Mouse (Mus musculus) fat pad, adult 2 months (tissue): ENCODE data around the gene Retreg3.

Source experiments
- DNase-seq: peaks from one replicate; pipeline ENCODE4 v3.0.0-alpha.2; 2011; ENCODE audit warnings: low read depth, low spot score; ENCODE audit errors: extremely low read depth

The Retreg3 gene

DNA sequence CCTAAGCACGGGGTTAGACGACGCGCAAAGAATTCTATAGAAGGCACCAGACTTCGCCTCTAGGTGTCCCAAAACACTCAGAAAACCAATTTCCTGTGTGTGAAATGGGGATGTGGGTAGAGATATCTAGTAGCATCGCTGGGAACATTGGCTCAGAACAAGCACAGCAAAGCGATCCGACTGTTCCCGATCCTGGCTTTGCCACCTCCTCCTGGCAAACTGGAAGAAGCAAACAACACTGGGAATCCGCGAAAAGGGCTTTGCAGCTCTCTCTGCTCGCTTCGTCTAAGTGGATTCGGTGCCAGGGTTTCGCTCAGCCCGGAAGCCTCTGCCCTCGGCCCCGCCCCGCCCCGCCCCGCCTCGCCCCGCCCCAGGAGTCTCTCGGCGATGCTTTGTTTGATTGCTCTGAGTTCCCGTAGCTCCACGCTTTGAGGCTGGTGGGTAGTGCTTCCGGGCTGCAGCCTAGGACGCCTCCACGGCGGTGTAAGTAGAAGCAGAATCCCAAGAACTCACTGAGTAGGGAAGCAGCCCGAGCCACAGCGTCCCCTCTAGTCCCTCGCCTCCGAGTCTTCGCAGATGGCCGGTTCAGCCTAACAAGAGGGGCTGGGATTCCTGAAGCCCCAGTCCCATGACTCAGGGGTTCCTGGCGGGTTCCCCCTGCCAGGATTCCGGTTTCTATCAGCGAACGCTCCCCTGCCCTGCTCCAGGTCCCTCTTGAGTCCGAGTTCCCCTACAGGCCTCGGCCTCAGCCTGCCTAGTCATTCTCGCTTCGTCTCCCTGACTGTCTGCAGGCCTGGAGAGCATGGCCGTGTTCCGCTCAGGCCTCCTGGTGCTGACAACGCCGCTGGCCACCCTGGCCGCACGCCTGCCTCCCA is 37.2 kb downstream of the Retreg3 start, which contains the start of gene Coasy:
Gene Coasy (plus strand): TSS at position 358 of the 875 bp plus-strand sequence.
- DNase-seq, result no peak

DNA sequence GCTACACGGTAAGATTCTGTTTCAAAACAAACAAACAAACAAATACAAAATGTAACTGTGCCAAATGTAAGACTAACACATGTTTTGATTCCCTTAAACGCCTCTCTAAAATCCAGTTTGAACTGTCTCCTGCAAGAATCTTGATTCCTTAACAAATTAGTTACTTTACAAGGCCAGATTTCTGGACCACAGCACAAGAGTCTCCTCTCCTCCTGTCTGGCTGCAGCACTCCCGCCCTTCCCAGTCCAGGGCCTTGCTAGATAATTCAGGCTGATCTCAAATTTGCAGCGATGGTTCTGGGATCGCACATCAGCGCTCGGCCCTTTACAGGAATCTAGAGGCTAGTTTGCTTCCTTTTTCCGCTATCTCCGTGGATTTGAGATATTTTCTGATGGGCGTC is 38.0 kb downstream of the Retreg3 start:
- DNase-seq, result no peak

DNA sequence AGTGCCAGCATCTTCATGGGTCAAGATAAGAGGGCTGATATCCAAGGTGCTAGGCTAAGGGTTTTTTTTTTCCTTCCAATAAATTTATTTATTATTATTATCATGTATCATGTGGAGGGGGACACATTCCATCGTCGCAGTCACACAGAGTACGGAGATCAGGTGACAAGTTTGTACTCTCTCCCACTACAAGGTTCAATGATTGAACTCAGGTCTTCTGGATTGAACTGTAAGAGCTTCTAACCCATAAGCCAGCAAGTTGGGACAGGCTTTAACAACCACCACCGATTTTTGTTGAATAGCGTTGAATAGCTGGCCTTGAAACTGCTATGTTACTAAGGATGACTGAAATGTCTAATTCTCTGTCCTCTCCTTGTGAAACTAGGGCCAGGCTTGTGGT is 39.3 kb downstream of the Retreg3 start:
- no peak for DNase-seq

DNA sequence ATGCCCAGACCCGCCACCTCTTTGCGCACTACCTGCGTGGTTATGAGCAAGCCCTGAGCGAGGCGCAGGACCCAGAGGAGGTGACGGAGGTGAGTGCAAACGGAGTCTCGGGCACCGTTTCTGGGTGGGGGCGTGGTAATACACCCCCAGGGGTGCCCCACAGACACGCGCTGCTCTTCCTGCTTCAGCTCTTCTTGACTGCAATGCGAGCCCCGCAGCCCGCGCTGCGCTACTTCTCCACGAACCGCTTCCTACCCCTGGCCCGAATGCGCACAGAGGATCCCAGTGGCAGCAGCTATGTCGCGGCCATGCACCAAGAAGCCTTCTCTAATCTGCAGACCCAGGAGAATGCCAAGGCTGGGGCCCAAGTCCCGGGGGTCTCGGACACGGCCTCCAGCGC is 39.9 kb downstream of the Retreg3 start:
- no peak for DNase-seq

DNA sequence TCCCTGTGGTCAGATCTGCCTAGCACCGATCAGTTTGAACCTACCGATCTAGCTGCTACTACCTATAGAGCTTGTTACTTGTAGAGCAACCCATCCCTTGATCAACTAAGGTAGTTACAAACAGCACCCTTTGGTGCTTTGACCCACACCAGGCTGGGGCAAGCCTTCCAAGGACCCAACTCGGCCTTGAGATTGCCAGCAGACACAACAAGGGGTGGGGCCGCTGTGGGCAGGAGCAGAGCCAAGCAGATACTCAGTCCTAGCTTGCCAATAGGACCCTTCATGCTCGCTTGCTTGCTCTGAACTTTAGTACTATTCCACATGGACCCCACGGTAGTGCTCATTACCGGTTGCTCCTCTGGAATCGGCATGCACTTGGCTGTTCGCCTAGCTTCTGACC is 41.6 kb downstream of the Retreg3 start, which contains the start of gene Hsd17b1:
Gene Hsd17b1 (plus strand): TSS at position 291 of the 400 bp plus-strand sequence.
- DNase-seq, result no peak

DNA sequence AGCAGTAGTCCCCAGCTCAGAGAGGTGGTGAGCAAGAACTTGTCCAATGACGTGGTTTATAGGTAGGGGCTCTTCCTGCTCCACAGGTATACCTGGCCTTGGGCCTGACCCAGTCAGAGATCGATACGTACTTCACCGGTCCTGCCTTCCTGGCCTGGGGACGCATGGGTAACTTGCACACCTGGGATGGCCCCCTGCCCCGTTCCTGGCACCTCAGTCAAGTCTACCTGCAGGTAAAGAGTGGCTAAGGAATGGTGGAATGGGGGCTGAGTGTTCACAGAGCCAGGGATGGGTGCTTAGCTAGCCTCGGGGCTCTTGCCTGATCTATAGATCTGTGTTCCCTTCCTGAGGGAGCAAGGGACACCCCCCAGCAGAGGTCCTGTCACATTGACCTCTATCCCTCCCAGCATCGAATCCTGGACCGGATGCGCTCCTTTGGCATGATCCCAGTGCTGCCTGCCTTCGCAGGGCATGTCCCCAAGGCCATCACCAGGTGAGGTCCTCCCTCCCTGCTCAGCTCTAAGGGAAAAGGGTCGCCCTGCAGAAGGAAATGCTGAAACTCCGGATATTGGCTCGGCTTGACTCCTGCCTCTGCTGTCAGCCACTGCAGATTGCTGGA is 47.8 kb downstream of the Retreg3 start:
- no peak for DNase-seq

DNA sequence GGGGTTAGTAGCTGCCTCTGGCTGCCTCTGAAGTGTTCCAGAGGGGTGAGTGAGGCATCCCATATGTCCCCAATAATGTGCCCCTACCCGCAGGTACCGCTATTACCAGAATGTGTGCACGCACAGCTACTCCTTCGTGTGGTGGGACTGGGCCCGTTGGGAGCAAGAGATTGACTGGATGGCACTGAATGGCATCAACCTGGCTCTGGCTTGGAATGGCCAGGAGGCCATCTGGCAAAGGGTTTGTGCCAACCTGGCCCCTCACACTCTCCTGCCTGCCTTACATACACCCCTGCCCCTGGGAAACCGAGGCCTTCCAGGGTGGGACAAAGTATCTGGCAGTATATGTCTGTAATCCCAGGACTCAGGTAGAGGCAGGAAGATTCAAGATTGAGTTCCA is 48.7 kb downstream of the Retreg3 start:
- no peak for DNase-seq

DNA sequence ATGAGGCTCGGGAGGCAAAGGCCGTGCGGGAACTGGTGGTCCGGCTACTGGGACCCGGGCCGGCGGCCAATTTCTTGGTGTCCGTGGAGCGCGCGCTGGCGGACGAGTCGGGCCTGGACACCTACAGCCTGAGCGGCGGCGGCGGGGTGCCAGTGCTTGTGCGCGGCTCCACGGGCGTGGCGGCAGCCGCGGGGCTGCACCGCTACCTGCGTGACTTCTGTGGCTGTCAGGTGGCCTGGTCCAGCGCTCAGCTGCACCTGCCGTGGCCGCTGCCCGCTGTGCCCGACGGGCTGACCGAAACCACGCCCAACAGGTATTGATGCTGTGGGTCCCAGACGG is 49.5 kb downstream of the Retreg3 start:
- no peak for DNase-seq

DNA sequence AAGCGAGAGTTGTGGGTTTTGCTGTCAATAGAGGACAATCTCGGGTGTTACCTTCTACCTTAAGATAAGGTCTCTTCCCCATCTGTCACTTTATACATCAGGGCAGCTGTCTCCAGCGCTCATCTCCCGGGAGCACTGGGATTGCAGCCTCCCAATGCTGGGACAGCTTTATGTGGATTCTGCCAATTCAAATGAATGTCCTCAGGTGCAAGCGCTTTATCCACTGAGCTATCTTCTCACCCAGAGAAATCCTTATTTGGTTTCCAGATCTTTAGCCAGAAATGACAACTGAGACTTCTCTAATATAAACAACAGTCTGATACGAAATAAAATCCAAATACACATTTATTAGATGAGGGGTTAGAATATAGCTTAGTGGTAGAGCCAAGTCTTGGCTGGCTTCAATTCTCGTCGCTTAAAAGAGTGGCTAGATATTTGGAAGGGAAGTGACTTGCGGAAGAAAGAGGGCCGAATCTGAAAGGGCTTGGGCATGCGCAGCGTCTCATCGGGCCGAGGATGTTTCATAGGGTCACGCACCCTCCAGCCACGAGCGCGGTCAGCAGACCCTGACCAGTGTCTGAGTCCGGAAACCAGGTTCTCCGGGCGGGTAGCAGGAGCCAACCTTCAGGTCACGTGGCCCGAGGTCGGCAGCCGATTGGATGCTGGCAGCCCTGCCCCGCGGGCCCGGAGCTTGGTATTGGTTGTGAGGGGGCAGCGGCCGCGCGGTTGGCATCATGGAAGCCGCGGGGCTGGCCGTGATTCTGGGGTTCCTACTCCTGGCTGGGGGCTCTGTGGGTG is 50.1 kb downstream of the Retreg3 start, which contains the start of gene Naglu:
Gene Naglu (plus strand): TSS at position 622 of the 798 bp plus-strand sequence.
- no peak for DNase-seq

DNA sequence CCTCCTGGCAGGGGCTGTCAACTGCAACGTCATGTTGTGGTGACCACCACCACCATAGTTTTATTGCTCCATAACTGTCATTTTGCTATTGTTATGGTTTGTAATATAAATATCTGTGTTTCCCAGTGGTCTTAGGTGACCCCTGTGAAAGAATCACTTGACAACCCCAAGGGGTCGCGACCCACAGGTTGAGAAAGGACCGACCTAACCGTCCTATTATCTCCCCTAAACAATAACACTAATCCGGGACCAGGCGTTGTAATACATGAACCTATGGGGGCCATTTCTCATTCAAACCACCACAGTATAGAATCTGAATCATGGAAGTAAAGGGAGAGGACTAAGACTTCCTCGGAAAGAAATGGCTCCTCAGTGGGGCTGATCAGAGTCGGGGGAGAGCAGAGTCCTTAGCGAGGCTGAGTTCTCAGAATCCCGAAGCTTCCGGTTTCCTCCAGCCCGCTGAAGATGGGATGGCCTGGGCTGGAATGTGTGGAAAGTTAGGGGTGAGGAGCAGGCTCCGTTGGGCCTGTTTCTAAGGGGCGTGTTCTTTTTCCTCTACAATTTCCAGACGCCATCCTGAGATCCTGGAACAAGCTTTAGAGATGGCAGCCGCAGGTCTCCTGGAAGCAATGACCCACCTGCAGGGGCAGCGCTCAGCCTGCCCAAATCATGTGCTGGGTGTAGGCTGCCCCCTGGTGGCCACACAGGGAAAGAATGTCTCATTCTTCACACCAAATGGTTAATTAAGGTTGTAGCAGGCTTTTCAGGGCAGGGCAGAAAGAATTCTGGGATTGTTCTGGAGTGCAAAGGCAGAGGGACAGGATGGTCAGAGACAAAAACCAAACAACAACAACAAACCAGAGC is 52.9 kb downstream of the Retreg3 start:
- no peak for DNase-seq

DNA sequence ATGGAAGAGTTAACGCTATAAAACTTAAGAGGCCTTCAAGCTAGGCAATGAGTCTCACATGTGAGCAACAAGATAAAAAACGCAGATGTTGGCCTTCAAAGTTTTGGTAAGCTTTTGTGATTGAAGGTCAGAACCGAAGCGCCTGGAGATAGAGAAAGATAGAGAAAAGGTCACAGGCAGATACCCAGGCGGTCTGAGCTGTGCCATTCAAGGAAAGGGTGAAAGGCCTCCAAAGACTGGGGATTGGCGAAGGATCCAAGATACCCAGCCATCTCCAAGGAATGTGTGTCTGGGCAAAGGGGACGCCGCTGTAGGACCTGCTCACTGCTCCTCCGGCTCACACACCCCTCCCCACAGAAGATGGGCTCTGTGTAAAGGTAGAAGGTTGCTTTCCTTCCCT is 54.7 kb downstream of the Retreg3 start:
- DNase-seq, result no peak

DNA sequence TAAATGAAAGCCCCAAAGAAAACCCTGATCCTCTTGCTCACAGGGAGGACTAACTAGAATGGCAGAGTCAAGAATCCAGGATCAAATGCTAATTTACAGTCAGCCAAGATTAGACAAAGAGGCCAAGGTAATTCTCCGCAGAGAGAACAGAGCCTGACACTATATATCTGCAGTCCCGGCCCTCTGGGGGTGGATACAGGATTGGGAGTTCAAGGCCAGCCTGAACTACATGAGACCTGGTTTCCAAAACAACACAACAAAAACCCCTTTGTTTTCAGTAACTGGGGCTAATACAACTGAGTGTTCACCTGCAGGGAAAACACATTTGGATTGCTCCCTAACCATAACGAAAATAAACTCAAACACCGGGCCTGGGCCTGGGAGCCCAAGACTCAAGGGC is 55.2 kb downstream of the Retreg3 start:
- DNase-seq, result no peak

DNA sequence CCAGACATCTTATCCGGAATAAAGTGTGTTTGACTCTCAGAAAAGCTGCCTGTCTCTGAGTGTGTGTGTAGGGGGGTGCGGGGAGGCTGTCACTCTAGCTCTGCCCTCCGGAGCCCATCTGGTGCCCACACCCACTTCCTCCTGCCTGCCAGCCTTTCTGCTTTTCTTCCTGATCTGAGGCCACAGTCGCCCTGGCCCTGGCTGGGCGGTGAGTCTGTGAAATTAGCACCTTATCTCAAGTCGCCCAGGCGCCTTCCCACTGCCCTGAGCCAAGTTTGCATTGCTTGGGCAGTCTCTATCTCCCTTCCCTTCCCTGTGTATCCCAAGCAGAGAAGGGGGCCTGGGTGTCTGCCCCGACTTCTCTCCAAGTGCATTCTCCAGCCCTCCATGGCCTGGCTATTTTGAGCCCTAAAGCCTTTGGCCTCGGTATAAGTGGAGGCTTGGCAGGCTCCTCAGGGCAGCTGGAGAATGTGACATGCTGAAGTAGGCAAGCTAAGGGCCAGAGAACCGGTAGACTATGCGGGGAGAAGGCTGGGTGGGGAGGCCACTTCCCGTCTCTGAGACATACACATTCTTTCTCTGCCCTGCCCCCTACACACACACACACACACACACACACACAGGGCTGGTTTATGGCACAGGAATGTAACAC is 55.9 kb downstream of the Retreg3 start:
- no peak for DNase-seq

DNA sequence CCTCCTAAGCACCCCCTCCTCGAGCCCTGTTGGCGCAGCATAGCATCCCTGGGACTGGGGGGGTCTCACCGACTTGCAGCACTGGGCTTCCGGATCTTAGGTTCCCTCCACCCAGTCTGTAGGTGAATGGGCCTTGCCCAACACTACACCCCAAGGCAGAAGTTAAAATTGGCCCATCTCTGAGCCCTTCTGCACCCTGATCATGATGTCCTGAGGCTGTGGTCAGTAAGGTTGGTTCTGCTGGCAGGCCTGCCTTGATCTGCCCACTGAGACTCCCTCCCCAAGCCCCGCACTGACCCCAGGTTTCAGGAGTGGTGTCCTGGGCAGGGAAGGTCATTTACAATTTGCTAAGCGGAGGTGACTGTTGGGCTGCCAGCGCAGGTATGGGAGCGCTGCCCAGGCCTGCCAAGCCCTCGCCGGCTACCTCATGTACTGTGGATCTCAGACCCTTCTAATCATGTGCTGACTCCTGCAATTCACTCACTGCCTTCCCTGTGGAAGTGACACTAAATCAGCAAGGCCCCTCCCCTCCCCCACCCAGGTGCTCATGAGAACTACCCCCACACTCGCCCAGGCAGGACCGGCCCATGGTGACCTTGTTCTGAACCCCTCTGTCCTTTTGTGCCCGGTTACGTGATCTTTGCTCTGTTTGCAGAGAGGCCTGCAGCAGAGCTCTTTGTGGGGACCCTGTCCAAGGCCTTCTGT is 56.6 kb downstream of the Retreg3 start:
- no peak for DNase-seq

DNA sequence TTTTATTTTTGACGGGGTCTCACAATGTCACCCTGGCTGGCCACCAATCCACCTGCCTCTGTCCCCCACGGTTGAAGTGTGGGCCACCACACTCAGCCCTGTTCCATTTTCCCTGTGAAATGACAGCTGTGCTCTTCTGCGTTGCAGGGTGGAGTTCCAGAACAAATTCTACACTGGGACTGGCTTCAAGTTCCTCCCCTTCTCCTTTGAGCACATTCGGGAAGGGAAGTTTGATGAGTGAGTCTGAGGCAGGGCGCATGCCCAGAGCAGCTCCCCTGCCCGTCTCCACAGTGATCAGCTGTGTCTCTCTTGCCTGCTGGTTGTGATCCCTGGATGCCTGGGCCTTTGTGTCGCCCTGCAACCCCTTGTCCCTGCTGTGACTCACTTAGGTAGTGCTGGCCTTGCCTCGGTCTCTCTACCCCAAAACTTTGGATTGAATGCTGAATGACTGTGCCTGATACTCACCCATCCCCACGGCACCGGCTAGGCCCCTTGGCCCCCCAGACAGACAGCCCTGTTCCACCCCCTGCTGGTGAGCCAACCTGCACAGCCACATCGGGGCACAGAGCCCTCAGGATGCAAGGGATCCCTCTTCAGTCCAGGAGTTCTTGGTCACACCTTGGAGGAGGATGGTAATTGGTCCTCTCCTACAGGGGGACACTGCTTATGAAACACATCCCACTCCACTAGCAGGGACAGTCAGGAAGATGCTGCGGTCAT is 57.4 kb downstream of the Retreg3 start:
- DNase-seq, result no peak

DNA sequence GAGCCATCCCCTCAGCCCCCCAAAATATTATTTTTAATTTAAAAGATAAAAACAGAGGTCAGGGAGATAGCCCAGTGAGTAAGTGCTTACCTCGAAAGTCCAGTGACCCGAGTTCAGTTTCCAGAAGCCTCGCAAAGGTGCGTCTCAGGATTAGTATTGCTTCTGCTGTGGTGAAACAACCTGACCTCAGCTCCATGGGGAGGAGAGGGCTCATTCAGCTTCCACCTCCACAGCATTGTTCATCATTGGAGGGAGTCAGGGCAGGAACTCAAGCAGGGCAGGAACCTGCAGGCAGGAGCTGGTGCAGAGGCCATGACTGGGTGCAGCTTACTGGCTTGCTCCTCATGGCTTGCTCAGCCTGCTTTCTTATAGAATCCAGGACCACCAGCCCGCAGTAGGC is 58.6 kb downstream of the Retreg3 start:
- DNase-seq, result no peak

DNA sequence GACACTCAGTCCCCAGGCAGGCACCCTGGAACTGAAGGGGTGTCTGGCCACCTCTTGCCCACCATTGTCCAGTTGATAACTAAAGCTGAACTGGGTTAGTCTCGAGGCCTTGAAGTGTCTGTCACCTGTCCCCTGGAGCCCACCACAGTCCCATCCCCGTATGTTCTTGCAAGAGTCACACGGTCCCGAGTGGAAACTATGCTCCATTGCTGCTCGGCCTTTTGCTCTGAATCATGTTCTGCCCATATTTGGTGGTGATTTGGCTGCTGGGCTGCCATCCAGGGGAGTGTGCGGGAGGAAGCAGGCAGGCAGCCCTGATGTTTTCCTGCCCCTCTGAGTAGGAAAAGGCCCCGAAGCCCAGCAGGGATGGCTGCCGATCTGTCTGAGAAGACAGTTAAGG is 59.6 kb downstream of the Retreg3 start:
- no peak for DNase-seq

DNA sequence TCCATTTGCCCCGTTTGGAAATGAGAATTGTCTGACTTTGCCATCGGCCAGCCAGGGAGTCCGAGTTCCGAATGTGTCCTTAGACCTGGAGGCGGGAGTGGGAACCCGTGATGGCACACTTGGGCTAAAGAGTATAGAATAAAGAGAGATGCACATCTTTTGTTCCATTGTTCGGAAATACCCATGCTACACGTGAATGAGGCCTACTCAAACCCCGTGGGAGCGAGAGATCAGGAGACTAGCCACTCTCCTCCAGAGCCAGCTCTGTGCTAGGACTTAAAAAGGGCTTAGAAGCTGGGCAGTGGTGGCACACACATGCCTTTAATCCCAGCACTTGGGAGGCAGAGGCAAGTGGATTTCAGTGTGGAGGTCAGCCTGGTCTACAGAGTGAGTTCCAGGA is 60.2 kb downstream of the Retreg3 start:
- DNase-seq, result no peak

DNA sequence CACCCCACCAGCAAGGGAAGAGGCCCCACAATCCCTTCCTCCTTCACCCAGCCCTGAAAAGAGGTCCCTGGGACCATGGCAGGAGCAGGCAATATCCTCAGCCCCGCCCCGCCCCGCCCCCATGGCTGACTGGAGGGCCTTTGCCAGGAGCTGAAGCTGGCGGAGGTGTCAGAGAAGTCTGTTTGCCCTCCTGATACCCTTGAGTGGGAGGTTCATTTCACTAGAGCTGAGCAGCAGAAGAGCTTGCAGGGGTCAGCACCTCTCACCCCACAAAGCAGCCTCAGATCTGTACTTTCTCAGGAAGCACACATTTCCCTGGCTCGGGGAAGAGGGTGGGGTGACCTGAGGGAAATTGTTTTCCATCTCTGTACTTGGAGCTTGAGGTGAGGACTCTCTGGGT is 61.0 kb downstream of the Retreg3 start:
- DNase-seq, result no peak
